Mouse (Mus musculus): ENCODE measurements around the gene Cmtm4. TPM values are rescaled to one million over a fixed set of nuclear protein-coding genes. Genes with fewer than 3 reads are reported as not detected.

The Cmtm4 gene
- total RNA-seq, 2 experiments from 2014 or later = 1.1 to 1.7 TPM

GRCm38 (mm10) chr8:104375959-104376358, 19.6 kb downstream of the Cmtm4 start:
- no peak for ATAC-seq (ENCODE audit: poor library complexity, severe bottlenecking)

- ATAC-seq (ENCODE audit: poor library complexity, severe bottlenecking) = no peak
These were observed 20.5 kb downstream of the Cmtm4 start for GRCm38 (mm10) chr8:104374864-104375846.

GRCm38 (mm10) chr8:104374269-104374668, 21.3 kb downstream of the Cmtm4 start:
- no peak for ATAC-seq (ENCODE audit: poor library complexity, severe bottlenecking)

- ATAC-seq (ENCODE audit: poor library complexity, severe bottlenecking) = 0 out of 2 replicates have a peak, but pooled peaks have one; percentile 22
These were observed 21.8 kb downstream of the Cmtm4 start for GRCm38 (mm10) chr8:104373779-104374178.

GRCm38 (mm10) chr8:104371121-104371520, 24.5 kb downstream of the Cmtm4 start:
- ATAC-seq (ENCODE audit: poor library complexity, severe bottlenecking) = no peak

- no peak for ATAC-seq (ENCODE audit: poor library complexity, severe bottlenecking)
These were observed 25.5 kb downstream of the Cmtm4 start for GRCm38 (mm10) chr8:104370071-104370470.

GRCm38 (mm10) chr8:104369591-104369990, 26.0 kb downstream of the Cmtm4 start:
- ATAC-seq (ENCODE audit: poor library complexity, severe bottlenecking) = no peak

GRCm38 (mm10) chr8:104367398-104367797, 28.2 kb downstream of the Cmtm4 start:
- no peak for ATAC-seq (ENCODE audit: poor library complexity, severe bottlenecking)

- no peak for ATAC-seq (ENCODE audit: poor library complexity, severe bottlenecking)
These were observed 29.9 kb downstream of the Cmtm4 start for GRCm38 (mm10) chr8:104365695-104366094.

GRCm38 (mm10) chr8:104359778-104360456, 35.7 kb downstream of the Cmtm4 start:
- no peak for ATAC-seq (ENCODE audit: poor library complexity, severe bottlenecking)

GRCm38 (mm10) chr8:104358637-104359036, 37.0 kb downstream of the Cmtm4 start:
- no peak for ATAC-seq (ENCODE audit: poor library complexity, severe bottlenecking)

- no peak for ATAC-seq (ENCODE audit: poor library complexity, severe bottlenecking)
These were observed 41.1 kb downstream of the Cmtm4 start for GRCm38 (mm10) chr8:104354504-104354903.

- ATAC-seq (ENCODE audit: poor library complexity, severe bottlenecking) = 0 out of 2 replicates have a peak, but pooled peaks have one; percentile 33
These were observed 42.4 kb downstream of the Cmtm4 start for GRCm38 (mm10) chr8:104353186-104353585.

GRCm38 (mm10) chr8:104350047-104350446, 45.6 kb downstream of the Cmtm4 start:
- ATAC-seq (ENCODE audit: poor library complexity, severe bottlenecking) = no peak

GRCm38 (mm10) chr8:104348971-104349370, 46.6 kb downstream of the Cmtm4 start:
- ATAC-seq (ENCODE audit: poor library complexity, severe bottlenecking) = no peak

GRCm38 (mm10) chr8:104346706-104347105, 48.9 kb downstream of the Cmtm4 start:
- no peak for ATAC-seq (ENCODE audit: poor library complexity, severe bottlenecking)

- ATAC-seq (ENCODE audit: poor library complexity, severe bottlenecking) = no peak
These were observed 51.0 kb downstream of the Cmtm4 start for GRCm38 (mm10) chr8:104344622-104345021.

- peak; percentile 50 for ATAC-seq (ENCODE audit: poor library complexity, severe bottlenecking)
These were observed 51.6 kb downstream of the Cmtm4 start for GRCm38 (mm10) chr8:104343957-104344356.

GRCm38 (mm10) chr8:104342426-104342825, 53.2 kb downstream of the Cmtm4 start:
- ATAC-seq (ENCODE audit: poor library complexity, severe bottlenecking) = no peak

- ATAC-seq (ENCODE audit: poor library complexity, severe bottlenecking) = no peak
These were observed 53.9 kb downstream of the Cmtm4 start for GRCm38 (mm10) chr8:104341678-104342077.

GRCm38 (mm10) chr8:104341106-104341561, 54.5 kb downstream of the Cmtm4 start:
- peak; percentile 33 for ATAC-seq (ENCODE audit: poor library complexity, severe bottlenecking)
